Mouse (Mus musculus): ENCODE data around the gene Tuba1b.

- TF ChIP-seq GATA1 (IDR thresholded peaks at IDR 0.05; ENCODE audit: borderline replicate concordance, low read length), result no peak
- TF ChIP-seq FLI1 (IDR thresholded peaks at IDR 0.05; ENCODE audit: low read length), result no peak
Observed at GRCm38 (mm10) chr15:98959531-98959930, 25.2 kb upstream of the Tuba1b start.
